Mouse (Mus musculus) testis, adult 2 months (tissue): ENCODE data around the gene Fnbp1l.

Source experiments
- CTCF ChIP-seq: fragments of 200-500 bp; IDR thresholded peaks from 2 replicates; pipeline ENCODE4 v1.5.1; 2012; ENCODE audit warnings: low read depth, mild to moderate bottlenecking, inconsistent platforms, low read length, moderate library complexity; ENCODE audit not compliant: control insufficient read depth, insufficient read depth, insufficient replicate concordance
- POLR2A ChIP-seq: fragments of 200-500 bp; IDR thresholded peaks from 2 replicates; pipeline ENCODE4 v1.6.1; 2012; ENCODE audit warnings: low read depth, mild to moderate bottlenecking, inconsistent platforms, low read length, moderate library complexity; ENCODE audit not compliant: control insufficient read depth

- TF ChIP-seq POLR2A (no peak), CTCF (no peak)
These were observed 74.2 kb downstream of the Fnbp1l start for GRCm38 (mm10) chr3:122545346-122545745.
